Mouse (Mus musculus) intestine, embryonic 16.5 days (tissue): ENCODE data around the gene Ms4a10. TPM values are rescaled to one million over a fixed set of nuclear protein-coding genes. Genes with fewer than 3 reads are reported as not detected.

ENCODE experiments used
- ATAC-seq: fragments of 200-750 bp; cut with Nextera tagmentation; 2 replicates; pipeline ENCODE4 v1.8.0; 2017; ENCODE audit warnings: moderate TSS enrichment, moderate library complexity
- H3K27ac ChIP-seq: fragments of 300-500 bp; sonication (generic); 2 replicates; pipeline ENCODE4 v1.5.1; 2014; ENCODE audit warnings: mild to moderate bottlenecking, low read length
- H3K27me3 ChIP-seq: fragments of 300-500 bp; sonication (generic); replicated peaks from 2 replicates; pipeline ENCODE4 v1.6.1; 2014; ENCODE audit warnings: low read length, control low read depth, mixed read lengths; ENCODE audit not compliant: control insufficient read depth, insufficient read depth
- H3K36me3 ChIP-seq: fragments of 300-500 bp; sonication (generic); 2 replicates; pipeline ENCODE4 v1.6.1; 2014; ENCODE audit warnings: low read length, control low read depth; ENCODE audit not compliant: control insufficient read depth, insufficient read depth
- H3K4me1 ChIP-seq: fragments of 300-500 bp; sonication (generic); 2 replicates; pipeline ENCODE4 v1.6.1; 2014; ENCODE audit warnings: low read length, control low read depth, mixed read lengths; ENCODE audit not compliant: control insufficient read depth, insufficient read depth
- H3K4me2 ChIP-seq: fragments of 300-500 bp; sonication (generic); 2 replicates; pipeline ENCODE4 v1.6.1; 2014; ENCODE audit warnings: low read depth, low read length, control low read depth
- H3K4me3 ChIP-seq: fragments of 300-500 bp; sonication (generic); 2 replicates; pipeline ENCODE4 v1.5.1; 2014; ENCODE audit warnings: mild to moderate bottlenecking, low read length
- H3K9ac ChIP-seq: fragments of 300-500 bp; sonication (generic); 2 replicates; pipeline ENCODE4 v1.6.1; 2014; ENCODE audit warnings: low read depth, low read length
- H3K9me3 ChIP-seq: fragments of 300-500 bp; sonication (generic); 2 replicates; pipeline ENCODE4 v1.6.1; 2016; ENCODE audit warnings: low read length, control low read depth; ENCODE audit not compliant: control insufficient read depth
- WGBS: fragments of 180-500 bp; shearing (Covaris S2); extraction: QIAGEN DNeasy Blood & Tissue Kit; methylation state at CpG from one replicate; pipeline ENCODE4 v1.1.7; 2014; 5-methylcytosine and 5-hydroxymethylcytosine counted together
- polyA plus RNA-seq: library from polyadenylated mRNA; unstranded; fragments of >200 nt; fragmentation: Nextera tagmentation; extraction: Ambion mirVana; gene quantifications from 2 replicates; pipeline ENCODE4 v1.2.1, GENCODE M21; 2015

Gene Ms4a10
- polyA plus RNA-seq, 1 experiment from 2014 or later: 111 TPM

- Histone ChIP-seq H3K9me3 (no peaks in the 10 kb centered on the region), H3K27ac (no peak overlapping the region; the same call in 1 of the 2 replicates), H3K4me3 (no peak overlapping the region), H3K4me2 (no peak overlapping the region), H3K9ac (no peak overlapping the region), H3K27me3 (no peaks in the 10 kb centered on the region), H3K4me1 (peaks cover 26% of the 10 kb centered on the region), H3K36me3 (no peaks in the 10 kb centered on the region)
- 76% methylated on average over 3 of the region's 3 CpGs for WGBS
- no peak for ATAC-seq
Measured at GRCm38 (mm10) chr19:10972660-10973059, 1.8 kb downstream of the Ms4a10 start.

GRCm38 (mm10) chr19:10970457-10970856 is 4.0 kb downstream of the Ms4a10 start:
- 70% methylated on average over 3 of the region's 3 CpGs for WGBS
- Histone ChIP-seq H3K9me3 (no peaks in the 10 kb centered on the region), H3K4me3 (no peak overlapping the region), H3K36me3 (no peaks in the 10 kb centered on the region), H3K4me2 (no peak overlapping the region), H3K4me1 (peaks cover 20% of the 10 kb centered on the region), H3K27me3 (no peaks in the 10 kb centered on the region), H3K9ac (no peak overlapping the region), H3K27ac (peak overlapping the region; percentile 70)
- ATAC-seq: peak; percentile 7; the same call in 1 of the 2 replicates

GRCm38 (mm10) chr19:10968578-10968977 is 5.9 kb downstream of the Ms4a10 start:
- 93% methylated on average over 7 of the region's 7 CpGs for WGBS
- no peak overlapping the region for H3K27ac ChIP-seq
- H3K9ac ChIP-seq: no peak overlapping the region
- peaks cover 4% of the 10 kb centered on the region for H3K4me1 ChIP-seq
- H3K36me3 ChIP-seq: no peaks in the 10 kb centered on the region
- no peaks in the 10 kb centered on the region for H3K9me3 ChIP-seq
- no peaks in the 10 kb centered on the region for H3K27me3 ChIP-seq
- H3K4me2 ChIP-seq: no peak overlapping the region
- no peak for ATAC-seq
- H3K4me3 ChIP-seq: no peak overlapping the region

- H3K27me3 ChIP-seq: no peaks in the 10 kb centered on the region
- H3K4me3 ChIP-seq: no peak overlapping the region
- no peaks in the 10 kb centered on the region for H3K4me1 ChIP-seq
- no peak overlapping the region for H3K4me2 ChIP-seq
- no peaks in the 10 kb centered on the region for H3K9me3 ChIP-seq
- no peak overlapping the region for H3K9ac ChIP-seq
- ATAC-seq: no peak
- no peak overlapping the region for H3K27ac ChIP-seq
- H3K36me3 ChIP-seq: no peaks in the 10 kb centered on the region
- 88% methylated on average over 7 of the region's 7 CpGs for WGBS
Measured at GRCm38 (mm10) chr19:10965721-10966120, 8.7 kb downstream of the Ms4a10 start.

GRCm38 (mm10) chr19:10959978-10960346 is 14.5 kb downstream of the Ms4a10 start:
- no peak overlapping the region for H3K27ac ChIP-seq
- H3K27me3 ChIP-seq: no peaks in the 10 kb centered on the region
- peaks cover 3% of the 10 kb centered on the region; the same call in 1 of the 2 replicates for H3K4me1 ChIP-seq
- H3K36me3 ChIP-seq: no peaks in the 10 kb centered on the region
- 43% methylated on average over 12 of the region's 12 CpGs for WGBS
- no peak overlapping the region for H3K4me3 ChIP-seq
- H3K9ac ChIP-seq: no peak overlapping the region
- ATAC-seq: 0 out of 2 replicates have a peak, but pooled peaks have one; percentile 5
- no peak overlapping the region for H3K4me2 ChIP-seq
- no peaks in the 10 kb centered on the region for H3K9me3 ChIP-seq

GRCm38 (mm10) chr19:10959085-10959977 is 15.1 kb downstream of the Ms4a10 start:
- Histone ChIP-seq H3K27me3 (no peaks in the 10 kb centered on the region), H3K9ac (no peak overlapping the region), H3K36me3 (no peaks in the 10 kb centered on the region), H3K4me3 (no peak overlapping the region), H3K27ac (no peak overlapping the region), H3K4me1 (peaks cover 3% of the 10 kb centered on the region; the same call in 1 of the 2 replicates), H3K9me3 (no peaks in the 10 kb centered on the region), H3K4me2 (no peak overlapping the region)
- 29% methylated on average over 11 of the region's 11 CpGs for WGBS
- ATAC-seq: peak; percentile 71

DNA sequence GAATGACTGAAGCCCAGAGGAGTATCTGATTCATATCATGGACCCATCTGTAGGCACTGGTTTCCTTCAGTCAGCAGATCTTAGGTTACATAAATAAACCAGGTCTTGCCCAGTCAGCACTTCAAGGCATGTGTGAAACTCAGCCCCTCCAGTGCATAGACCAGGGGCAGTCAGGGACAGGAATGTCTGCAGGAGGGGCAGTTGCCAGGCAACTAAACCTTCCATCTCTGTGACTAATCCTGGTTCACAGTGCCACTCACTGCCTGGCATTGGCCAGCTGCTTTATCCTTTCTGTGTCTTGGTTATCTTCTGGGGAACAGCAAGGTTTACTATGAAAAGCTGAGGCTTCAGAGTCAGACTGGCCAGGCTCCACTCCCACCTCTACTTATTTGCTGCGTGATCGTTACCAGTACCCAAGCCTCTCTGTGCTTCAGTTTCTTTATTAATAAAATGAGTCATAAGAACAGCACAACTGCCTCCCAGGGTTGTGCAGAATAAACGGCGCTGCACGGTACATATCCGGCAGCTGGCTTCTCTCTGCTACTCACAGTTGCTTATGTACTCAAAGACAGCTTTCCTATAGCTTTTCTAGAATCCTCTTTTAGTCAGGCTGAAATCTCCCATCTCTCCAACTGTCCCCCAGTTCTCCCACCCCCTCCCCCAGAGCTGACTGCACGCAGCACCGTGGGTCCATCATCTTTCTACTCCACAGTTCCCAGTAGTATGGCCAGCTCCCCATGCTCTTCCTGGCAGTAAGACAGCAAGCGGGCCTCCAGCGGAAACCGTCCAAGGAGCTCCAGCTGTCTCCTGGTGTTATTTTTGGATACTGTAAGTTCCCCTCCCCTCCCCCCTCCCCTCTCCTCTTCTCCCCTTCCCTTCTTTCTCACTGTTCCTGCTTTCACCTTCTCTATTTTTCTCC is 22.2 kb downstream of the Ms4a10 start:
- Histone ChIP-seq H3K36me3 (no peaks in the 10 kb centered on the region), H3K27ac (peak overlapping the region; percentile 94), H3K9me3 (no peaks in the 10 kb centered on the region), H3K4me2 (0 out of 2 replicates have a peak overlapping the region, but pooled peaks have one; percentile 14), H3K27me3 (no peaks in the 10 kb centered on the region), H3K4me3 (no peak overlapping the region), H3K4me1 (peaks cover 20% of the 10 kb centered on the region), H3K9ac (no peak overlapping the region)
- 36% methylated on average over 11 of the region's 11 CpGs for WGBS
- ATAC-seq: peak; percentile 62

- 31% methylated on average over 9 of the region's 9 CpGs for WGBS
- Histone ChIP-seq H3K4me3 (peak overlapping the region; percentile 58), H3K27me3 (no peaks in the 10 kb centered on the region), H3K4me1 (peaks cover 29% of the 10 kb centered on the region), H3K9me3 (no peaks in the 10 kb centered on the region), H3K4me2 (peak overlapping the region; percentile 56), H3K27ac (no peak overlapping the region), H3K36me3 (no peaks in the 10 kb centered on the region; the same call in 1 of the 2 replicates), H3K9ac (peak overlapping the region; percentile 55)
- peak; percentile 1; the same call in 1 of the 2 replicates for ATAC-seq
Measured at GRCm38 (mm10) chr19:10949558-10949957, 24.9 kb downstream of the Ms4a10 start.

GRCm38 (mm10) chr19:10949112-10949511 is 25.4 kb downstream of the Ms4a10 start, which contains the start of gene Ccdc86:
Gene Ccdc86 (minus strand): TSS chr19:10949266.
- ATAC-seq: peak; percentile 94
- Histone ChIP-seq H3K4me3 (peak within 1 kb of the TSS; percentile 58), H3K27me3 (no peaks in the 10 kb centered on the region), H3K36me3 (peaks cover 3% of the 10 kb centered on the region), H3K27ac (peak within 1 kb of the TSS; percentile 40; the same call in 1 of the 2 replicates), H3K9ac (peak within 1 kb of the TSS; percentile 73), H3K9me3 (no peaks in the 10 kb centered on the region), H3K4me1 (peaks cover 29% of the 10 kb centered on the region), H3K4me2 (peak within 1 kb of the TSS; percentile 70)
- under 1% methylated on average over 30 of the region's 30 CpGs for WGBS
